Mouse (Mus musculus) layer of hippocampus, postnatal 10 days (tissue): ENCODE results near the gene Rpl10a. TPM values are rescaled to one million over a fixed set of nuclear protein-coding genes. Genes with fewer than 3 reads are reported as not detected.
A peak's percentile ranks its signal among the peaks of the same experiment; 100 is the strongest.
"Not testable (repeated sequence)": the region's sequence is repeated elsewhere in the genome, so short reads cannot be mapped to it uniquely, and the experiment has no call there.

ENCODE experiments used
- DNase-seq, 2 experiments: peaks; one replicate each; pipeline ENCODE4 v3.0.0; 2021; ENCODE audit warnings: low spot score in 2 of 2
- total RNA-seq, 2 experiments: library from RNA; stranded (reverse); gene quantifications; 2 replicates each; pipeline ENCODE4 v1.2.3; 2021

Rpl10a gene
- total RNA-seq, 2 experiments from 2014 or later: 503 to 535 TPM

GRCm38 (mm10) chr17:28330590-28330989 is 2.3 kb downstream of the Rpl10a start:
- not testable (repeated sequence) for DNase-seq

DNA sequence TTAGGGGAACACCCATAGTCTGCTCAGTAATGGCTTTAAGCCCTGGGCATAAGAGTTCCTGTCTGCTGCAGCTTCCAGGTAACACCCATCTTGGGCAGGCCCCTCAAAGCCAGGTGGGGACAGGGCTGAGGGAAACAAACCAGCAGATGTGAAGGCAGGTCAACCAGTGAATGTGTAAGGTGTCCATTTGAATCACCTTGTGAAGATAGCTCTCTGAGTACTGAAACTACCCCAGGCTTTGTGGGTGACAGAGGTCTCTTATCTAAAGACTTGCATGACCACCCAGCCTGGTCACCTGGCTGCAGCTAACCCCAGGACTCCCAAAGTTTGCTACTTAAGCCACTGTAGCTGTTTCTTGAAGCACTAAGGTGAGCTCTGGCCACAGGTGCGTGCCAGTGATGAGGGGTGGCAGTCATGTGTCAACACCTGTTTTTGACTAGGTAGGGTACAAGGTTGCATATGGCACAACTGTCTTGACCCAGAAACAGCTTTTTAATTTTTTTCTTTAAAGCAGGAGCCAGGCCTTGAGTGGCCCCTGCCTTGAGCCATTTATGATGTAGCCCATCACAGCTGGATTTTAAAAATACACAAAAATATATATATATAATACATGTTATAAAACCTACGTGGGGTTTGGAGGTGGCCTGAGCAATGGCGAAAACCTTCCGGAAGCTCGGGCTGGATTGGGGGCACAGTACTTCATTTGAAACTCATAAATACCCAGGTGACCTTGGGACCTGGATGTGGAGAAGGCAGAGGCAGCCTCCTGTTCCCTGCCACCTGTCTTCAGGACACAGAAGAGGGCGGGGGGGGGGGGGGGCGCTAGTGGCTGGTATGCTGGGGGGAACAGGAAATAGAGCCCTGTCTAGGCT is 3.2 kb downstream of the Rpl10a start:
- no peak for DNase-seq

GRCm38 (mm10) chr17:28332113-28332914 is 4.0 kb downstream of the Rpl10a start:
- DNase-seq: no peak

GRCm38 (mm10) chr17:28332915-28333546 is 4.8 kb downstream of the Rpl10a start:
- DNase-seq: no peak

DNA sequence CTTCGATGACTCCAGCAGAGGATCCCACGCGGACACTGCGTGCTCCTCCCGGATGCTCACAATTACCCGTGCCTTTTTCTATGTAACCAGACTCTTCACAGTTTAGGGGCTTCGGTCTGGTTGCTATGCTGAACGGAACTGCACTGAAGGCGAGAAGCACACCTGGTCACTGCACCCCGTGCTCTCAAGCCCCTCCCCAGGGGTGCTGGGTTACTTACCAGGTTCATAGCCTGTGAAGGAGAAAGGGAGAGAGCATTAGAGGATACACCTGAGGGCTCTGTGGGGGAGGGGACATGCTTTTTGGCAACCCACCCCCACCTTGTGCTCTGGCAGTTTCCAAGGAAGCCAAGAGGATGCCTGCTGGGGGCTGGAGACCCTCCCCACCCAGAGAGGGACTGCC is 7.0 kb downstream of the Rpl10a start:
- DNase-seq: no peak

GRCm38 (mm10) chr17:28337547-28337946 is 9.3 kb downstream of the Rpl10a start:
- DNase-seq: no peak

DNA sequence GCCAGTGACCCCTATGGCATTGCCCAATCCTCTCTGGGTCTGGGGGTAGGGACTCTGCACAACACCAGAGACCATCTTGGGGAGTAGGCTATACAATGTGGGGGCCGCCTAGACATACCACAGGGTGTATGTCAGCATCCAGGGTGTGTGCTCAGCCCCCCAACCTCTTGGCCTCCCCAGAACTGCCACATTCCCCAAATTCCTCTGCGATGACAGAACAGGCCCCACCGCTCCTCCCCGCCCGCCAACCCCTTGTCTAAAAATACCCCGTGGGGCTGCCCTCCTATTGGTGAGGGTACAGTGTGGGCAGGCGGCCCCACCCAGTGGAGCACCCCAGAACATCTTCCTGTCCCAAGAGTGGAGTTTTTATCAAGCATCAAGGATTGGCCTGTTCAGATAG is 12.3 kb downstream of the Rpl10a start:
- no peak for DNase-seq

- peak; percentile 78 to 86 for DNase-seq
Observed at GRCm38 (mm10) chr17:28341091-28341490, 12.8 kb downstream of the Rpl10a start.

- no peak for DNase-seq
Observed at GRCm38 (mm10) chr17:28344050-28344607, 15.9 kb downstream of the Rpl10a start.

DNA sequence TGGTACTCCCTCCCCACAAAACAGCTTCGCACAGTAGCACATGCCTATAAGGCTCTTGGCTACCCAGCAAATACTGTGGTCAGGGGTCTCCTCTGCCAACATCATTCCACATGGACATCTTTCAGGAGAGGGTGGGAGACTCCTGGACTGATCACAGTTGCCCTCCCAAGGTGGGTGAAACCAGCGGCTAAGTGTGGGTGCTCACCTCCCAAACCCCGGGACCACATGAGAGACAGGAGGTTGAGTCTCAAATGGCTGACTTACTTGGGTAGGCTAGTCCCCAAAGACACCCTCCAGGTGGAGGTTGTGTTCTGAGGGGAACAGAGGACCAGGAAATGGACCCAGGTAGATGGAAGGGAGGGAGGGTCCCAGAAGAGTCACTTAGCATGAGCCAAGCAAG is 16.4 kb downstream of the Rpl10a start:
- DNase-seq: no peak

DNA sequence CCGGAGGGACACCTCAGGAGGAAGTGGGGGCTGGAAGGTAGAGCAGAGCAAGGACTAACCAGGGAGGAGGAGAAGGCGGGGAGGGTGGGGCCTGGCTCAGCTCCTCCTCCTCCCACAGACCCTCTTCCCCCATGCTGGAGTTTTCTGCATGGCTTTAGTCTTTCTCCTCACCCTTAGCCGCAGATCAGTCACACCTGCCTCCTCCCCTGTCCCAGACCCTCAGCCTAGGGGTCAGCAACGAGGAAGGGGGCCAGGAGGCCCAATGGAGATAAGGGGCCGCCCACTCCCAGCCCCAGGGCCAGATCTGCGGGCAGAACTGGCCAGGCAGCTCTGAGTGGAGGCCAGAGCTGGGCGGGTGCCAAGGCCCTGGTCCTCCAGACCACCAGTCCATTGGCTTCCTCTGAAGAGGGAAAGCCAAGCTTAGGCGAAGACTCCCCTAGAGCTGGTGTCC is 17.0 kb downstream of the Rpl10a start:
- DNase-seq: no peak

DNA sequence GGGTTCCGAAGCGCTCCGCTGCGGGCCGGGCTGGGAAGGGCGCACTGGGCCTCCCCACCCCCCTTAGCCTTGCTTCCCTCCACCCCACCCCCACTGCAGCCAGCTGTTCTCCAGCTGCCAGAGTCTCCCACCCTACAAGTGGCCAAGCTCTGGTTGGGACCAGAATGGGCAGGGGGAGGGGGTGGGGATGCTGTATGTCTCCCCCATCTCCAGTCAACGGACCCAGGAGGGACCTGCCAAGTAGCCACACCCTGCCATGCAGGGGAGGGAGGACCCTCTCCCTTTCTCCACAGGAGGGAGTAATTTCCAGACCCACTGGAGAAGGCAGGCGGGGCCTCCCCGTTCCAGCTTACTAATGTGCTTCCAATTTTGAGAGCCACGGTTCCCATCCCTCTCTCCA is 17.6 kb downstream of the Rpl10a start:
- DNase-seq: no peak

DNA sequence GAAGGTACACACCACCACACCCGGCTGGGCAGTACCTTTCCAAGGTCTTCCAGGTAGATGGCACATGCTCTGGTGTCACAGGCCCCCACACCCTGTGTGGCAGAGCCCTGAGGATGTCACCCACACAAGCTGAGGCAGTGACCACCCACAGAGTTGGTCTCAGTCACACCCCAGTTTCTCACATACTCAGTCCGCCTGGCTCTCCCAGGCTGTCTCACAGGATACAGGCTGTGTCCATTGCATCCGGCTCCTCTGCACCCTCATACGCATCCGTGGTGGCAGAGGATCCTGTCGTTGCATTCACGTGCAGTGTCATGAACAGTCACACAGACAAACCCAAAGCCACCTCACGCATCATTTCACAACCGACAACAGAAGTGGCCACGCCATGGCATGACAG is 19.1 kb downstream of the Rpl10a start:
- no peak for DNase-seq

GRCm38 (mm10) chr17:28348211-28348610 is 19.9 kb downstream of the Rpl10a start:
- no peak for DNase-seq

DNA sequence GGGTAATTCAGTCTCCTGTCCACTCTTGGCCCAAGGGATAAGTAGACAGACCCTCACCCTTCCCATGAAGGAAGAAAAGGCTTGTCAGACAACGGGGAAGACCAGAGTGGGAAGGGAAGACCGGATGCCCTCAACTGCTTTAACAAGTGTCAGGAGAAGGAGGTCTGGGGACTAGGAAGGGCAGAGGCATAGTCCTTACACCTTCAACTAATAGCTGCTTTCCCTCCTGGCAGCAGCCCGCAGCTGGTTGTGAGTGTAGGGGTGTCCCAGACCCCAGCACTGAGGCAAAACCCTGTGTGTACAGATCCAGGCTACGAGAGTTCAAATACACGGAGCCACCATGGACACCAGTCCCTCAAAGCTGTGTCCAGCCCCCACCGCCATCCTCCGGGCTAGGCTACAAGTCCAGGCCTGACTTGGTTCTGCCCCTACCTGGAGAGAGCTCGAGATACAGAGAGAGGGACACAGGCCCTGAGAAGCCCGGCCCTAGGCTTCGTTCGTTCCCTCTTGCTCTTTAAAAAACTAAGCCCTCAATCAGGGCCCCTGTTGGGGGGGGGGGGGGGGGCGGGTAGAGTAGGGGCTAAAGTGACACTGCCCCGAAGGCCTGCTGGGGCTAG is 21.1 kb downstream of the Rpl10a start:
- peak in 1 of 2 experiments; percentile 13 for DNase-seq

GRCm38 (mm10) chr17:28349901-28350465 is 21.7 kb downstream of the Rpl10a start:
- DNase-seq: peak in 1 of 2 experiments; percentile 20

- peak; percentile 70 to 79 for DNase-seq
Observed at GRCm38 (mm10) chr17:28350466-28351352, 22.4 kb downstream of the Rpl10a start, which contains the start of gene Tead3. Tead3 (minus strand) TSS chr17:28350817.

DNA sequence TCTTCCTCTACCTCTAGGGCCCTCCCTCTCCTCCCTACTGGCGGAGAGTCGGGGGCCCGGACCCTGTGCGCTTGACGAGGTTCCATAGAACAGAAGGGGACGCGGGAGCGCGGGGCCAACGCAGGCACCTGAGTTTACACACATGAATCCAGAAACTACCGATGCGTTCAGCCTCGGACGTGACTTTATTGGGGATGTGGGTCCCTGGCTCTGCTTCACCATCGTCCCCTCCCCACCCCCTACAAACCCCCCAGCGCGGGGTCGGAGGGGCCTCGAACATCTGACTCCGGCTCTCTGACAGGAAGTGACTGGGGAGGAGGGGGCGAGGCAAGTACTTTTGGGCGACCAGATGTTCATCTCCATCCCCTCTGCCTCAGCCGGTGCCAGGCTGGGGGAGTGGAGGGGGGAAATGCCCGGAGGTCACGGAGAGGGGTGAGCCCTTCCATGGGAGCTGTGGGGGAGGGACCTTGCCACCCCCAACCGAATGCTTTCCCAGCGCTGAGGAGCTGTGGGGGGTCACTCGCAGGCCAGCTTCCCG is 23.2 kb downstream of the Rpl10a start:
- peak in 1 of 2 experiments; percentile 21 for DNase-seq

DNA sequence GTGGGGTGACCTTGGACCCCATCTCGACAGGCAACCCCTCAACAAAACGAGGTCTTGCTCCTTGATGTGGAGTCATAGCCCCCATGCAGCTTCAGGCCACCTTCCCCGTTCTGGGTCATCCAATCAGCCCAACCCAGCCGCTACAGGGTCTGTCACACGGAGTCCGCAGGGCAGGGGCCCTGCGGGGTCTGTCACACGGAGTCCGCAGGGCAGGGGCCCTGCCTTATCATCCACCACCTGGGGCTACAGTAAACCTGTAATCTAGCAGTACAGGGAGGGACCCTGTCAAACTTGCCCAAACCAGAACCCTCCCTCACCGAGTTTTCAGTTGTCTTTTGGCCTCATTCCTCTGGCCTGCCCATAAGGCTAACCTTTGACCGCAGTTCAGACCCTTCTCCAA is 23.7 kb downstream of the Rpl10a start:
- DNase-seq: no peak
